Mouse (Mus musculus) stomach, postnatal 0 days (tissue): ENCODE measurements around the gene Prrg4.

Experiments used
- CTCF ChIP-seq: IDR thresholded peaks from 2 replicates; pipeline ENCODE4 v1.5.1; 2016; ENCODE audit warnings: antibody characterized with exemption, low read depth, mild to moderate bottlenecking, moderate library complexity
- EP300 ChIP-seq: optimal IDR thresholded peaks from 2 replicates; pipeline ENCODE3; 2016; ENCODE audit warnings: antibody characterized with exemption

GRCm38 (mm10) chr2:104805435-104805834 lies 44.2 kb downstream of the Prrg4 start:
- no peak for TF ChIP-seq CTCF
- TF ChIP-seq EP300: no peak
